Mouse (Mus musculus): Measurements from ENCODE around the gene Eef2. TPM values are rescaled to one million over a fixed set of nuclear protein-coding genes. Genes with fewer than 3 reads are reported as not detected.

Gene Eef2
- polyA plus RNA-seq, 2 experiments, result 233 to 570 TPM

DNA sequence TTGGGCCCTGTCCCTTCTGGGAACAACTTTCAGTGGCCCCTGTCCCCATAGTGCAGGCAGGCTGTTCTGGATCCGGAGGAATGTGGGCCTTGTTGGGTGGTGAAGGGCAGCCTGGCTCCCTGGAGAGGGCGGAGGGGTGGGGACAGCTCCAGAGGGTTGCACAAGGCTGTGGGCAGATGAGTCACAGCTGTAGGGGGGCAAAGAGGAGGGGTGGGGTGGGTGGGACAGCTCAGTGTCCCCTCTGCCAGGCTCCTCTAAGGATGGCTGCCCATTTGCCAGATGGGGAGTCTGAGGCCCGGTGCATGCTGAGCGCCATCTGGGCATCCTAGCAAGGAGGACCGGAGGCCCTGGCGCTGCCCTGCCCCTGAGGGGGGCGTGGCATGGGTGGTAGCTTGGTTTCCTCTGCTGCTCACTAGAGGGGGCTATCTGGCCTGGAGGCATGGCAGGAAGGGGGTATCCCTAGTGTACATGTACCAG, 33.2 kb upstream of the Eef2 start:
- Histone ChIP-seq H3K4me2 (ENCODE audit: low read depth) (no peak overlapping the region), H3K4me3 (ENCODE audit: insufficient read depth in 1 of 2, low read depth in 2 of 2, low read length in 2 of 2) (no peak overlapping the region), H3K4me1 (replicated peaks; ENCODE audit: control insufficient read depth in 2 of 2, insufficient read depth in 2 of 2, low read length in 1 of 2) (peaks cover 32% of the 10 kb centered on the region in 2 experiments), H3K9me3 (ENCODE audit: control insufficient read depth, low read length) (no peaks in the 10 kb centered on the region), H3K9ac (replicated peaks) (no peak overlapping the region), H3K27me3 (ENCODE audit: control insufficient read depth, insufficient read depth, low read length) (no peaks in the 10 kb centered on the region), H3K36me3 (replicated peaks; ENCODE audit: control insufficient read depth, insufficient read depth, low read depth) (peaks cover 63% of the 10 kb centered on the region), H3K27ac (no peak overlapping the region)
- WGBS (ENCODE audit: insufficient replicate concordance), result 77% methylated on average over 7 of the region's 7 CpGs
- no peak for ATAC-seq (ENCODE audit: insufficient read depth)
- DNase-seq (ENCODE audit: low read depth in 3 of 3, low spot score in 3 of 3), result no peak
- TF ChIP-seq EP300 (IDR thresholded peaks at IDR 0.05; ENCODE audit: low read depth), result no peak
- TF ChIP-seq CTCF (IDR thresholded peaks at IDR 0.05; ENCODE audit: low read depth), result peak; percentile 21; the same call in 1 of the 2 replicates

DNA sequence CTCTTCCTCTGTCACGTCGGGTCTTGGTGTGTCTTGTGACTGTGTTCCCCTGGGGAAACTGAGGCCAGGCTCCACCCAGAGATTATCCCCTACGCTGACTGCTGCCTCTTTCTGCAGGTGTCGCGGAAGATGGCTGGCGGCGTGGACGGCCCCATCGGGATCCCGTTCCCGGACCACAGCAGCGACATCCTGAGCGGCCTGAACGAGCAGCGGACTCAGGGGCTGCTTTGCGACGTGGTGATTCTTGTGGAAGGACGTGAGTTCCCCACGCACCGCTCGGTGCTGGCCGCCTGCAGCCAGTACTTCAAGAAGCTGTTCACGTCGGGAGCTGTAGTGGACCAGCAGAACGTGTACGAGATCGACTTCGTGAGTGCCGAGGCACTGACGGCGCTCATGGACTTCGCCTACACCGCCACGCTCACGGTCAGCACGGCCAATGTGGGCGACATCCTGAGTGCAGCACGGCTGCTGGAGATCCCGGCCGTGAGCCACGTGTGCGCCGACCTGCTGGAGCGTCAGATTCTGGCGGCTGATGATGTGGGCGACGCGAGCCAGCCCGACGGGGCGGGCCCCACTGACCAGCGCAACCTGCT, 32.5 kb upstream of the Eef2 start:
- no peaks in the 10 kb centered on the region for H3K9me3 ChIP-seq (ENCODE audit: control insufficient read depth, low read length)
- H3K36me3 ChIP-seq (replicated peaks; ENCODE audit: control insufficient read depth, insufficient read depth, low read depth), result peaks cover 70% of the 10 kb centered on the region
- TF ChIP-seq CTCF (IDR thresholded peaks at IDR 0.05; ENCODE audit: low read depth) (no peak), EP300 (IDR thresholded peaks at IDR 0.05; ENCODE audit: low read depth) (no peak)
- 93% methylated on average over 52 of the region's 52 CpGs for WGBS (ENCODE audit: insufficient replicate concordance)
- DNase-seq (ENCODE audit: low read depth in 3 of 3, low spot score in 3 of 3) (no peak), ATAC-seq (ENCODE audit: insufficient read depth) (no peak)
- no peak overlapping the region for H3K4me3 ChIP-seq (ENCODE audit: insufficient read depth in 1 of 2, low read depth in 2 of 2, low read length in 2 of 2)
- H3K4me1 ChIP-seq (replicated peaks; ENCODE audit: control insufficient read depth in 2 of 2, insufficient read depth in 2 of 2, low read length in 1 of 2), result peaks cover 29% of the 10 kb centered on the region in 2 experiments
- H3K9ac ChIP-seq (replicated peaks), result no peak overlapping the region
- no peak overlapping the region for H3K4me2 ChIP-seq (ENCODE audit: low read depth)
- no peaks in the 10 kb centered on the region for H3K27me3 ChIP-seq (ENCODE audit: control insufficient read depth, insufficient read depth, low read length)
- no peak overlapping the region for H3K27ac ChIP-seq

DNA sequence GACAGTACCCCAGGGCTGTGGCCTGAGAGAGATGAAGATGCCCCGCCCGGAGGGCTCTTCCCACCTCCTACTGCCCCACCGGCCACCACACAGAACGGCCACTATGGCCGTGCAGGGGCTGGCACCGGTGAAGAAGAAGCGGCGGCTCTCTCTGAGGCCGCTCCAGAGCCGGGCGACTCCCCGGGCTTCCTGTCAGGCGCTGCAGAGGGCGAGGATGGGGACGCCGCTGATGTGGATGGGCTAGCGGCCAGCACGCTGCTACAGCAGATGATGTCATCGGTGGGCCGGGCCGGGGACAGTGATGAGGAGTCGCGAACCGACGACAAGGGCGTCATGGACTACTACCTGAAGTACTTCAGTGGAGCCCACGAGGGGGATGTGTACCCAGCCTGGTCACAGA, 31.8 kb upstream of the Eef2 start:
- no peak for TF ChIP-seq EP300 (IDR thresholded peaks at IDR 0.05; ENCODE audit: low read depth)
- TF ChIP-seq CTCF (IDR thresholded peaks at IDR 0.05; ENCODE audit: low read depth), result no peak
- Histone ChIP-seq H3K4me3 (ENCODE audit: insufficient read depth in 1 of 2, low read depth in 2 of 2, low read length in 2 of 2) (no peak overlapping the region), H3K27me3 (ENCODE audit: control insufficient read depth, insufficient read depth, low read length) (no peaks in the 10 kb centered on the region), H3K4me1 (replicated peaks; ENCODE audit: control insufficient read depth in 2 of 2, insufficient read depth in 2 of 2, low read length in 1 of 2) (peaks cover 22 to 23% of the 10 kb centered on the region in 2 experiments), H3K4me2 (ENCODE audit: low read depth) (no peak overlapping the region), H3K36me3 (replicated peaks; ENCODE audit: control insufficient read depth, insufficient read depth, low read depth) (peaks cover 78% of the 10 kb centered on the region), H3K27ac (no peak overlapping the region), H3K9me3 (ENCODE audit: control insufficient read depth, low read length) (no peaks in the 10 kb centered on the region), H3K9ac (replicated peaks) (no peak overlapping the region)
- no peak for DNase-seq (ENCODE audit: low read depth in 3 of 3, low spot score in 3 of 3)
- 87% methylated on average over 27 of the region's 27 CpGs for WGBS (ENCODE audit: insufficient replicate concordance)
- no peak for ATAC-seq (ENCODE audit: insufficient read depth)

DNA sequence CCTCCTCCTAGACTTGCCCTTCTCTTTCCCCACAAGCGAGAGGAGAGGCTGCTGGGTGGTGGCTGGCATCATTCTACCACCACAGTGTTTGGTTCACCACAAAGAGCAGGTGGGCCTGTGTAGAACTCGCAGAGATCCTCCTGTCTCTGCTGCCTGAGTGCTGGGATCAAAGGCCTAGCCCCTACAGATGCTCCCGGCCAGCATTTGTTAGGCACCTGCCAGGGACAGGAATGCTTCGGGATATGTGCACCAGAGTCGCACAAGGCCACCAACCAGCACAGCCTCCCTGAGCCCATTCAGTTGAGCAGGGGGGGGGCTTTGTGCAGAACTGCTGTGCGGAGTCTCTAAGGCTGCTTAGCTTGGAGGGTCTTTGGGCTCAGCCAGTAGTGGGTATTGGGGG, 31.1 kb upstream of the Eef2 start:
- TF ChIP-seq CTCF (IDR thresholded peaks at IDR 0.05; ENCODE audit: low read depth) (no peak), EP300 (IDR thresholded peaks at IDR 0.05; ENCODE audit: low read depth) (no peak)
- peaks cover 16 to 17% of the 10 kb centered on the region in 2 experiments for H3K4me1 ChIP-seq (replicated peaks; ENCODE audit: control insufficient read depth in 2 of 2, insufficient read depth in 2 of 2, low read length in 1 of 2)
- H3K9ac ChIP-seq (replicated peaks), result no peak overlapping the region
- H3K4me3 ChIP-seq (ENCODE audit: insufficient read depth in 1 of 2, low read depth in 2 of 2, low read length in 2 of 2), result no peak overlapping the region
- H3K4me2 ChIP-seq (ENCODE audit: low read depth), result no peak overlapping the region
- WGBS (ENCODE audit: insufficient replicate concordance), result 91% methylated on average over 6 of the region's 6 CpGs
- ATAC-seq (ENCODE audit: insufficient read depth), result no peak
- peaks cover 84% of the 10 kb centered on the region for H3K36me3 ChIP-seq (replicated peaks; ENCODE audit: control insufficient read depth, insufficient read depth, low read depth)
- H3K27ac ChIP-seq, result no peak overlapping the region
- H3K27me3 ChIP-seq (ENCODE audit: control insufficient read depth, insufficient read depth, low read length), result no peaks in the 10 kb centered on the region
- H3K9me3 ChIP-seq (ENCODE audit: control insufficient read depth, low read length), result no peaks in the 10 kb centered on the region
- no peak for DNase-seq (ENCODE audit: low read depth in 3 of 3, low spot score in 3 of 3)

DNA sequence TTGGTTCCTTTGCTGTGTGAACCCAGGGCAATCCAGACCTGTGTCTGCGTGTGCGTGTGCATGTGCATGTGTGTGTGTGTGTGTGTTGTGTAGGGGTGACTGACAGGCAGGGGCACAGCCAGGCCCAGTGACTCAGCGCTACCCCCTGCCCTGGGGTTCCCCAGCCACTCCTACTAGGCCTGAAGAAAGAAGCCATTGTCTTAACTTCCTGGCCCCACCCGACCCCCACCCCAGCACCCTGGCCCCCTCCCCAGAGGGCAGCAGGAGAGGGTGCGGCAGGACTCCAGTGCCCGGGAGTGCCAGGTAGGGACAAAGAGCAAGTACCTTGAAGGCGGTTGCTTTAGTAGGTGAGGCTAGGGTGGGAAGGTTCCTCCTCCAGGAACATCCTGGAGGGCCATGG, 30.7 kb upstream of the Eef2 start:
- Histone ChIP-seq H3K4me1 (replicated peaks; ENCODE audit: control insufficient read depth in 2 of 2, insufficient read depth in 2 of 2, low read length in 1 of 2) (peaks cover 11 to 12% of the 10 kb centered on the region in 2 experiments), H3K36me3 (replicated peaks; ENCODE audit: control insufficient read depth, insufficient read depth, low read depth) (peaks cover 88% of the 10 kb centered on the region), H3K9ac (replicated peaks) (no peak overlapping the region), H3K9me3 (ENCODE audit: control insufficient read depth, low read length) (no peaks in the 10 kb centered on the region), H3K4me2 (ENCODE audit: low read depth) (no peak overlapping the region), H3K27me3 (ENCODE audit: control insufficient read depth, insufficient read depth, low read length) (no peaks in the 10 kb centered on the region), H3K4me3 (ENCODE audit: insufficient read depth in 1 of 2, low read depth in 2 of 2, low read length in 2 of 2) (no peak overlapping the region), H3K27ac (no peak overlapping the region)
- DNase-seq (ENCODE audit: low read depth in 3 of 3, low spot score in 3 of 3), result no peak
- 88% methylated on average over 7 of the region's 7 CpGs for WGBS (ENCODE audit: insufficient replicate concordance)
- TF ChIP-seq CTCF (IDR thresholded peaks at IDR 0.05; ENCODE audit: low read depth), result no peak
- no peak for TF ChIP-seq EP300 (IDR thresholded peaks at IDR 0.05; ENCODE audit: low read depth)
- ATAC-seq (ENCODE audit: insufficient read depth), result no peak
